Mouse (Mus musculus) limb, embryonic 13.5 days (tissue): ENCODE results near the gene Them7. TPM values are rescaled to one million over a fixed set of nuclear protein-coding genes. Genes with fewer than 3 reads are reported as not detected.

Source experiments
- ATAC-seq: fragments of 200-750 bp; cut with Nextera tagmentation; 2 replicates; pipeline ENCODE4 v1.8.0; 2017; ENCODE audit warnings: low read depth, moderate number of reproducible peaks, moderate TSS enrichment; ENCODE audit not compliant: low FRiP score
- H3K27ac ChIP-seq: fragments of 300-500 bp; sonication (generic); 2 replicates; pipeline ENCODE4 v1.5.1; 2015; ENCODE audit warnings: inconsistent platforms, mild to moderate bottlenecking, moderate library complexity
- H3K27me3 ChIP-seq: fragments of 300-500 bp; sonication (generic); 2 replicates; pipeline ENCODE4 v1.6.1; 2015; ENCODE audit warnings: mild to moderate bottlenecking, inconsistent platforms
- H3K36me3 ChIP-seq: fragments of 300-500 bp; sonication (generic); 2 replicates; pipeline ENCODE4 v1.6.1; 2015; ENCODE audit warnings: inconsistent platforms, mild to moderate bottlenecking, moderate library complexity
- H3K4me1 ChIP-seq: fragments of 300-500 bp; sonication (generic); 2 replicates; pipeline ENCODE4 v1.6.1; 2015; ENCODE audit warnings: inconsistent platforms
- H3K4me2 ChIP-seq: fragments of 300-500 bp; sonication (generic); replicated peaks from 2 replicates; pipeline ENCODE4 v1.6.1; 2015; ENCODE audit warnings: inconsistent platforms, mild to moderate bottlenecking, moderate library complexity
- H3K4me3 ChIP-seq: fragments of 300-500 bp; sonication (generic); 2 replicates; pipeline ENCODE4 v1.5.1; 2015; ENCODE audit warnings: moderate library complexity, mild to moderate bottlenecking, inconsistent platforms
- H3K9ac ChIP-seq: fragments of 300-500 bp; sonication (generic); 2 replicates; pipeline ENCODE4 v1.6.1; 2015; ENCODE audit warnings: mild to moderate bottlenecking, inconsistent platforms
- H3K9me3 ChIP-seq: fragments of 300-500 bp; sonication (generic); 2 replicates; pipeline ENCODE4 v1.6.1; 2016; ENCODE audit warnings: inconsistent platforms
- WGBS: fragments of 180-500 bp; shearing (Covaris S2); methylation state at CpG from one replicate; pipeline ENCODE4 v1.1.7; 2015; 5-methylcytosine and 5-hydroxymethylcytosine counted together
- polyA plus RNA-seq: library from polyadenylated mRNA; unstranded; fragments of >200 nt; fragmentation: Nextera tagmentation; extraction: Ambion mirVana; gene quantifications from 2 replicates; pipeline ENCODE4 v1.2.1, GENCODE M21; 2015

The Them7 gene
- polyA plus RNA-seq, 1 experiment from 2014 or later: 0.45 TPM

GRCm38 (mm10) chr2:105370698-105371097, 146.6 kb downstream of the Them7 start:
- Histone ChIP-seq H3K36me3 (no peaks in the 10 kb centered on the region), H3K27ac (no peak overlapping the region), H3K4me2 (peak overlapping the region; percentile 48), H3K4me1 (peaks cover 9% of the 10 kb centered on the region; the same call in 1 of the 2 replicates), H3K9me3 (no peaks in the 10 kb centered on the region), H3K4me3 (peak overlapping the region; percentile 20), H3K9ac (0 out of 2 replicates have a peak overlapping the region, but pooled peaks have one; percentile 8), H3K27me3 (peaks cover 17% of the 10 kb centered on the region)
- ATAC-seq: no peak
- WGBS: 24% methylated on average over 14 of the region's 14 CpGs

GRCm38 (mm10) chr2:105372156-105372555, 148.0 kb downstream of the Them7 start:
- peaks cover 9% of the 10 kb centered on the region; the same call in 1 of the 2 replicates for H3K4me1 ChIP-seq
- ATAC-seq: no peak
- WGBS: 93% methylated on average over 6 of the region's 6 CpGs
- peaks cover 17% of the 10 kb centered on the region for H3K27me3 ChIP-seq
- no peaks in the 10 kb centered on the region for H3K9me3 ChIP-seq
- no peak overlapping the region for H3K4me2 ChIP-seq
- no peaks in the 10 kb centered on the region for H3K36me3 ChIP-seq
- H3K4me3 ChIP-seq: no peak overlapping the region
- H3K27ac ChIP-seq: no peak overlapping the region
- H3K9ac ChIP-seq: no peak overlapping the region

GRCm38 (mm10) chr2:105372727-105373126, 148.6 kb downstream of the Them7 start:
- Histone ChIP-seq H3K36me3 (no peaks in the 10 kb centered on the region), H3K27ac (no peak overlapping the region), H3K4me1 (peaks cover 9% of the 10 kb centered on the region; the same call in 1 of the 2 replicates), H3K9ac (no peak overlapping the region), H3K4me2 (no peak overlapping the region), H3K9me3 (no peaks in the 10 kb centered on the region), H3K27me3 (peaks cover 17% of the 10 kb centered on the region), H3K4me3 (no peak overlapping the region)
- WGBS: 85% methylated on average over 5 of the region's 5 CpGs
- ATAC-seq: no peak

GRCm38 (mm10) chr2:105373658-105374057, 149.5 kb downstream of the Them7 start:
- 85% methylated on average over 11 of the region's 11 CpGs for WGBS
- Histone ChIP-seq H3K4me1 (peaks cover 9% of the 10 kb centered on the region; the same call in 1 of the 2 replicates), H3K27me3 (peaks cover 17% of the 10 kb centered on the region), H3K4me2 (no peak overlapping the region), H3K9me3 (no peaks in the 10 kb centered on the region), H3K4me3 (no peak overlapping the region), H3K27ac (no peak overlapping the region), H3K9ac (no peak overlapping the region), H3K36me3 (no peaks in the 10 kb centered on the region)
- no peak for ATAC-seq

- peaks cover 15% of the 10 kb centered on the region for H3K27me3 ChIP-seq
- no peak overlapping the region for H3K4me3 ChIP-seq
- no peak overlapping the region for H3K4me2 ChIP-seq
- no peak for ATAC-seq
- no peaks in the 10 kb centered on the region for H3K9me3 ChIP-seq
- no peak overlapping the region for H3K9ac ChIP-seq
- H3K4me1 ChIP-seq: peaks cover 7% of the 10 kb centered on the region; the same call in 1 of the 2 replicates
- no peaks in the 10 kb centered on the region for H3K36me3 ChIP-seq
- WGBS: 87% methylated on average over 7 of the region's 7 CpGs
- no peak overlapping the region for H3K27ac ChIP-seq
These were observed 151.1 kb downstream of the Them7 start for GRCm38 (mm10) chr2:105375261-105375660.

GRCm38 (mm10) chr2:105375705-105376104, 151.6 kb downstream of the Them7 start:
- no peak overlapping the region for H3K27ac ChIP-seq
- H3K4me3 ChIP-seq: no peak overlapping the region
- 75% methylated on average over 4 of the region's 4 CpGs for WGBS
- H3K9ac ChIP-seq: no peak overlapping the region
- H3K36me3 ChIP-seq: no peaks in the 10 kb centered on the region
- no peaks in the 10 kb centered on the region for H3K9me3 ChIP-seq
- peaks cover 2% of the 10 kb centered on the region; the same call in 1 of the 2 replicates for H3K4me1 ChIP-seq
- ATAC-seq: no peak
- H3K27me3 ChIP-seq: peaks cover 11% of the 10 kb centered on the region
- H3K4me2 ChIP-seq: no peak overlapping the region

- Histone ChIP-seq H3K9me3 (no peaks in the 10 kb centered on the region), H3K9ac (no peak overlapping the region), H3K27ac (no peak overlapping the region), H3K4me3 (no peak overlapping the region), H3K27me3 (no peaks in the 10 kb centered on the region), H3K36me3 (peaks cover 2% of the 10 kb centered on the region), H3K4me1 (no peaks in the 10 kb centered on the region), H3K4me2 (no peak overlapping the region)
- WGBS: 51% methylated on average over 1 of the region's 1 CpGs
- ATAC-seq: no peak
These were observed 155.6 kb downstream of the Them7 start for GRCm38 (mm10) chr2:105379682-105380081.

GRCm38 (mm10) chr2:105380757-105381319, 156.7 kb downstream of the Them7 start:
- H3K4me3 ChIP-seq: no peak overlapping the region
- no peaks in the 10 kb centered on the region for H3K4me1 ChIP-seq
- H3K9me3 ChIP-seq: no peaks in the 10 kb centered on the region
- no peak overlapping the region for H3K27ac ChIP-seq
- no peak overlapping the region for H3K4me2 ChIP-seq
- H3K27me3 ChIP-seq: no peaks in the 10 kb centered on the region
- H3K36me3 ChIP-seq: peaks cover 14% of the 10 kb centered on the region
- 80% methylated on average over 3 of the region's 3 CpGs for WGBS
- ATAC-seq: no peak
- no peak overlapping the region for H3K9ac ChIP-seq

GRCm38 (mm10) chr2:105383063-105383462, 158.9 kb downstream of the Them7 start:
- peaks cover 35% of the 10 kb centered on the region for H3K36me3 ChIP-seq
- no peak overlapping the region for H3K4me2 ChIP-seq
- ATAC-seq: no peak
- no peak overlapping the region for H3K4me3 ChIP-seq
- no peaks in the 10 kb centered on the region for H3K4me1 ChIP-seq
- no peak overlapping the region for H3K9ac ChIP-seq
- no peaks in the 10 kb centered on the region for H3K27me3 ChIP-seq
- H3K27ac ChIP-seq: no peak overlapping the region
- H3K9me3 ChIP-seq: no peaks in the 10 kb centered on the region
- 68% methylated on average over 8 of the region's 8 CpGs for WGBS

GRCm38 (mm10) chr2:105384998-105385397, 160.9 kb downstream of the Them7 start:
- no peak overlapping the region for H3K9ac ChIP-seq
- WGBS: 83% methylated on average over 3 of the region's 3 CpGs
- H3K36me3 ChIP-seq: peaks cover 52% of the 10 kb centered on the region
- H3K4me3 ChIP-seq: no peak overlapping the region
- no peak for ATAC-seq
- H3K27ac ChIP-seq: no peak overlapping the region
- no peaks in the 10 kb centered on the region for H3K27me3 ChIP-seq
- H3K4me2 ChIP-seq: no peak overlapping the region
- no peaks in the 10 kb centered on the region for H3K9me3 ChIP-seq
- no peaks in the 10 kb centered on the region for H3K4me1 ChIP-seq

GRCm38 (mm10) chr2:105386418-105386817, 162.3 kb downstream of the Them7 start:
- Histone ChIP-seq H3K9ac (no peak overlapping the region), H3K27me3 (no peaks in the 10 kb centered on the region), H3K4me3 (no peak overlapping the region), H3K9me3 (no peaks in the 10 kb centered on the region), H3K36me3 (peaks cover 66% of the 10 kb centered on the region), H3K4me1 (no peaks in the 10 kb centered on the region), H3K4me2 (no peak overlapping the region), H3K27ac (no peak overlapping the region)
- ATAC-seq: no peak
- WGBS: 86% methylated on average over 4 of the region's 4 CpGs

- Histone ChIP-seq H3K27ac (no peak overlapping the region), H3K4me2 (no peak overlapping the region)
- no peak for ATAC-seq
These were observed 165.1 kb downstream of the Them7 start for GRCm38 (mm10) chr2:105389007-105389890.

More at GRCm38 (mm10) chr2:105389007-105389890, 165.1 kb downstream of the Them7 start:
- peaks cover 94% of the 10 kb centered on the region for H3K36me3 ChIP-seq
- H3K9ac ChIP-seq: no peak overlapping the region
- no peak overlapping the region for H3K4me3 ChIP-seq
- no peaks in the 10 kb centered on the region for H3K4me1 ChIP-seq
- 93% methylated on average over 17 of the region's 17 CpGs for WGBS
- H3K9me3 ChIP-seq: no peaks in the 10 kb centered on the region
- H3K27me3 ChIP-seq: no peaks in the 10 kb centered on the region
